Mouse (Mus musculus) heart, adult 11 months (tissue): ENCODE measurements around the gene Camkk1.

Source experiments
- DNase-seq: peaks from one replicate; pipeline ENCODE4 v3.0.0; 2022

The Camkk1 gene

GRCm38 (mm10) chr11:73015391-73016102 lies 3.3 kb upstream of the Camkk1 start:
- peak; percentile 98 for DNase-seq

GRCm38 (mm10) chr11:73016103-73016420 lies 2.7 kb upstream of the Camkk1 start:
- DNase-seq: no peak

- DNase-seq: peak; percentile 96
Observed at GRCm38 (mm10) chr11:73019147-73019795, 463 bp downstream of the Camkk1 start.

- DNase-seq: no peak
Observed at GRCm38 (mm10) chr11:73020953-73021800, 2.4 kb downstream of the Camkk1 start.

- peak; percentile 98 for DNase-seq
Observed at GRCm38 (mm10) chr11:73023099-73023498, 4.3 kb downstream of the Camkk1 start.

GRCm38 (mm10) chr11:73023827-73024226 lies 5.0 kb downstream of the Camkk1 start:
- DNase-seq: no peak

GRCm38 (mm10) chr11:73024236-73024904 lies 5.6 kb downstream of the Camkk1 start:
- peak; percentile 97 for DNase-seq

GRCm38 (mm10) chr11:73026961-73027360 lies 8.2 kb downstream of the Camkk1 start:
- no peak for DNase-seq

GRCm38 (mm10) chr11:73030821-73031498 lies 12.2 kb downstream of the Camkk1 start:
- DNase-seq: peak; percentile 100

- peak; percentile 89 for DNase-seq
Observed at GRCm38 (mm10) chr11:73031536-73031935, 12.7 kb downstream of the Camkk1 start.

GRCm38 (mm10) chr11:73036077-73036476 lies 17.3 kb downstream of the Camkk1 start:
- DNase-seq: no peak

- DNase-seq: no peak
Observed at GRCm38 (mm10) chr11:73036889-73037288, 18.1 kb downstream of the Camkk1 start.

- no peak for DNase-seq
Observed at GRCm38 (mm10) chr11:73037691-73038090, 18.9 kb downstream of the Camkk1 start.

GRCm38 (mm10) chr11:73039102-73039799 lies 20.4 kb downstream of the Camkk1 start:
- DNase-seq: no peak

- no peak for DNase-seq
Observed at GRCm38 (mm10) chr11:73044229-73044755, 25.5 kb downstream of the Camkk1 start.

GRCm38 (mm10) chr11:73044789-73045188 lies 26.0 kb downstream of the Camkk1 start:
- DNase-seq: no peak

GRCm38 (mm10) chr11:73047542-73047996 lies 28.8 kb downstream of the Camkk1 start, which contains the start of gene Ncbp3:
Ncbp3 (plus strand) TSS chr11:73047783.
- peak; percentile 99 for DNase-seq

- no peak for DNase-seq
Observed at GRCm38 (mm10) chr11:73048030-73048876, 29.4 kb downstream of the Camkk1 start.

- DNase-seq: peak; percentile 94
Observed at GRCm38 (mm10) chr11:73049335-73049734, 30.5 kb downstream of the Camkk1 start.

- DNase-seq: no peak
Observed at GRCm38 (mm10) chr11:73052795-73053194, 34.0 kb downstream of the Camkk1 start.
